Mouse (Mus musculus) bone marrow macrophage, adult 2 months (primary cell): Measurements from ENCODE around the gene Patj.

Experiments used
- CTCF ChIP-seq: IDR thresholded peaks from 2 replicates; pipeline ENCODE4 v1.5.1; 2012; ENCODE audit warnings: low read depth, mild to moderate bottlenecking, low read length, moderate library complexity
- POLR2A ChIP-seq: IDR thresholded peaks from 2 replicates; pipeline ENCODE4 v1.6.1; 2012; ENCODE audit warnings: mild to moderate bottlenecking, low read depth, low read length, borderline replicate concordance

- TF ChIP-seq CTCF (no peak), POLR2A (no peak)
Measured at GRCm38 (mm10) chr4:98614395-98614794, 218.8 kb downstream of the Patj start.
